Mouse (Mus musculus): ENCODE data around the gene Polr2c. TPM values are rescaled to one million over a fixed set of nuclear protein-coding genes. Genes with fewer than 3 reads are reported as not detected.
A peak's percentile ranks its signal among the peaks of the same experiment; 100 is the strongest.
"Not testable (repeated sequence)": the region's sequence is repeated elsewhere in the genome, so short reads cannot be mapped to it uniquely, and the experiment has no call there.

Polr2c gene
- 10 to 100 TPM; 62.4 to 71.5 TPM for total RNA-seq (2021)

DNA sequence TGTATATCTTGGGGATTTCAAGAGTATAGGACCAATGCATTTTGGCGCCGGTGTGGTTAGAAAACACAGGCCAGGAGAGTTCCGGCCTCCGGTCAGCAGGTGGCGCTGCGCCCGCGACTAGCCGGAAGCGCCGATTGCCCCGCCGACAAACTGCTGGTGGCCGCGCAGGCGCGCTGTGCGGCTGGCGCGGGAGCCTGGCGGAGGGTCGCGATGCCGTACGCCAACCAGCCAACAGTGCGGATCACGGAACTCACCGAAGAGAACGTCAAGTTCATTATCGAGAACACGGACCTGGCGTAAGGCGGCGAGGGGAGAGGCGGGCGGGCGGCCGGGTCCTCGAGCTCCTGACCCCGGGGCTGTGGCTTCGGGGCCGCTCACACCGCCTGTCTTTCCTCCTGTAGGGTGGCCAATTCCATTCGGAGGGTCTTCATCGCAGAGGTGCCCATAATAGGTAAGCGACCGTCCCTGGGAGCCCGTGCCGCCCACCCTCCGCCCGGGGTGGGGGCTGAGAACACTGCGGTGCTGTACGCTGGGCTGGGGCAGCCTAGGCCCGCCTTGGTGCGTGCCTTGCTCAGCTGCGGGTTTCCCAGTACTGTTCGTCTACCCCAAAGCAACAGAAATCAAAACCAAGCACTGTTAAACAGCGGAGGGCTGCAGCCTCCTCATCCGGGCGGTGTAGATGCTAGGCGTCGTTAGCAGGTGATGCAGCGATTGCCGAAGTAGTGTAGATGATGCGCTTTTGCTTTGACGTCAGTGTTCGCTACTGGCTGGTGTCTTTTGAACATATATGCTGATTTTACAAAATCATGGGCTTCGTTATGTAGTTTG lies at the start of gene Polr2c:
Gene Polr2c, plus strand, starts transcription at position 105 of the 828 bp plus-strand sequence.
- peak; percentile 91 to 92 for DNase-seq

DNA sequence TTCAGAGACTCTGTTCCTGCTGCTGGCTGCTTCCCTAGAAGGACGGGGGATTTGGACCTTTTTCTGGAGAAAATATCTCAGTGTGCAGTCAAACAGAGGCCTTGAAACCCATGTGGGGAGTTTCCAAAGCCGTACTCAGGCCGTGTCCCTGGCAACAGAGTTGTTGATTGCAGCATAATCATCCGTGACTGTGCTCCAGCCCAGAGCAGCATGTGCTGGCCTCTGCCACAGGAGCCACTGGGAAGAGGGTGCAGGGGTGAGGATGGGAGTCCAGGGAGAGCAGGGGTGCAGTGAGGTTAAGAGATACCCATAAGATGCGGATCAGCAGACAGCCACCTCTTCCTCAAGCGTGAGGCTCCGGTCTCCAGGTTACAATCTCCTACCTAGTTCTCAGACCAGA lies 49.7 kb upstream of the Polr2c start:
- no peak for DNase-seq

DNA sequence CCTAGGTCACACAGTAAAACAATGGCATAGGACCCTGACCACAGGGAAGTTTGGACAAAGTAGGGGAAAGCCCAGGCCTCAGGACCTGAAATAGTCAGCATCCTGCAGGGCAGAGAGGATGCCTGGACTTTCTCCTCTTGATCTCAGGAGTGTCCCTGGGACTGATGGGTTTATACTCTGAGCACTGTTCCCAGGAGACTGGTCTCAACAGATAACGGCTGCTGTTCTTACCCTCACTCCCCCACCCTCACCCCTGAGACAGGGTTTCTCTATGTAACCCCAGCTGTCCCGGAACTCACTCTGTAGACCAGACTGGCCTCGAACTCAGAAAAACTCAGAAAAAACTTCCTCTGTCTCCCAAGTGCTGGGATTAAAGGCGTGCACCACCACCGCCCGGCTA lies 48.9 kb upstream of the Polr2c start:
- DNase-seq: no peak

DNA sequence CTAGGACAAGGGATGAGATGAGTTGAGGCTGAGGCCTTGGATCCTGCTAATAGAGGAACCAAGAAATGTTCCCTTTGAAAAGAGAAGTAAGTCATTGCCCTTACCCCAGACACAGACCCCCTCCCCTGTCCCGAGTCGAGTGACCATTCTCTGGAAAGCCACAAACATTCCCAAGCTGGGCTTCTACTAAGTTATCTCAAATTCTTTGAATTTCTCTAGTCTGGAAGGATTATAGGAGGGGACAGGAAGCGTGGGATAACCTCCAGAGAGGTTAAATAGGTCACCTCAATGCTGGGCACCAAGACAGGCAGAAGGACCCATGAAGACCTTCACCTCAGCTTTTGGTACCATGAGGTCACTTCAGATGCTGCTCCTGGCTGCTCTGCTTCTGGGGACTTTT lies 47.1 kb upstream of the Polr2c start, which contains the start of gene Ccl17:
Gene Ccl17, plus strand, starts transcription at position 301 of the 400 bp plus-strand sequence.
- no peak for DNase-seq

DNA sequence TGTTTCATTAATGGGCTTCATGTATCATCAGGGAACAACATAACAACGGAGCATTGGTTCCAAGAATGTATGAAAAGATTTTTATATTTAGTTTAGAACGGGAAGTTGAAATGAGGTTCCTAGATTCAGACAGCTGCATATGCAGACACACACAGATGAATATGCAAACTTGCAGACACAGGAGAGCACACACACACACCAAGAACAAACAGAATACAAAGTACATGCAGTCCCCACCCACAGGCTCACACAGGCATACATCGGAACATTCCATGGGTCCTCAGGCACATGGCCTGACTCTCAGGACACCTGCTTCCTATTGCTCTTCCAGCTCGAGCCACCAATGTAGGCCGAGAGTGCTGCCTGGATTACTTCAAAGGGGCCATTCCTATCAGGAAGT lies 46.4 kb upstream of the Polr2c start:
- DNase-seq: no peak

DNA sequence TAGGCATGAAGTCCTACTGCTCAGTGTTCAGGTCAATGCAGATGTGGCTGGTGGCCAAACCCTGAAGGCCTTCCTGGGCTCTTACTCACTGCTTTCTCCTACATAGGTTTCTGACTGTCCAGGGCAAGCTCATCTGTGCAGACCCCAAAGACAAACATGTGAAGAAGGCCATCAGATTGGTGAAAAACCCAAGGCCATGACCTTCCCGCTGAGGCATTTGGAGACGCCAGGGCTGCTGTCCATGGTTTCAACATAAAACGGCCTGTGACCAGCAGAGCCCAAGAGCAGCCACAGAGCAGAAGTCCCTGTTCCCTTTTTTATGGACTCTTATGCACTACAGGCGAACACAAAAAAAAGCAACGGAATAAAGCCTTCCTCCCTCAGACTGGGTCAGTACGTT lies 45.6 kb upstream of the Polr2c start:
- DNase-seq: no peak

DNA sequence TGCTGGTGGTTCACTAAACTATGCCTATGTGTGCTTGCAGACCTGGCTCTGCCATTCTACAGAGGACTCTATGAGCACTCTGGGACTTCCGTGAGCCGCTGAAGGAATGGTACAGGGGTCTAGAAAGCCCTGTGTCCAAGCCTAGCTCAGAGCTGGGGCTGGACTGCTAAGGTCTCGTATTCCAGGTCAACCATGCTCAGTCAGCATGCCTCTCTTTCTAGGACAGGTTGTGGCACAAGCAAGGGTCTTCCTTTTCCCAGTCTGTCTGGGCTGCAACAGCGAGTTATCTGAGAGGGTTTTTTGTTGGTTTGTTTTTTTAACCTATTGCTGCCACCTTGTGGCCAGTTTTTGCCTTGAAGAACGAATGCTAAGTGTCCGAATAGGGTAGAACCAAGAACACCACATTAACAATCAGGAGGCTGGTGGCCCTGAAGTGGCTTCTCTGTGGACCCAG lies 44.6 kb upstream of the Polr2c start:
- peak; percentile 80 to 86 for DNase-seq

DNA sequence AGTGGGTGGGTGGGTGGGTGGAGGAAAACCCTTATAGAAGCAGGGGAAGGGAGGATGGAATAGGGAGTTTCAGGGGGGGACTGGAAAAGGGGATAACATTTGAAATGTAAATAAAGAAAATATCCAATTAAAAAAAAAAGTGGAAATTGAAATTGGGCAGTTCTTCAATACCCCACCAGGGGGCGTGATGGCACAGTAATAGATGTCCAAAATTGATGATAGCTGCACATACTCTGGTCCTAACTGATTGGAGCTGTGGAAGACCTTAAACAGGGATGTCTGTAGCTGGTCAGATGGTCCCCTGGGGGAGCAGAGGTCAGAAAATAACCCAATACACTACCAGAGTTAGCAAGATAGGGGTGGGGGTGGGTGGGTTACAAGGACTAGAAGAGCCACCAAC lies 42.7 kb upstream of the Polr2c start:
- no peak for DNase-seq

DNA sequence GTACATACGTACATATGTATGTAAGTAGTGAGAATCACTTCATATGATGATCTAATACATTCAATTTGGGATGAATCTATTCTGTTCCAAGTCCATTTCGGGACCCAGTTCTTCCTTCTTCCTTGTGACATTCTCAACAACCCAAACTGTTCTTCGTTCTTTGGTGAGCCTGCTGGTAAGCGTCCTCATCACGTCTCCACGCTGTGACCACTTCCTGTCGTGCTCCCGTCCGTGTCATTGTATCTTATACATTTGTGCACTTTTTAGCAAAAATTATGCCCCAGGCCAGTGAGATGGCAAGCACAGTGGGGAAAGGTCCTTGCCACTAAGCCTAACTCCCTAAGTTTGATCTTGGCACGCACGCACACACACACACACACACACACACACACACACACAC lies 39.3 kb upstream of the Polr2c start:
- no peak for DNase-seq

DNA sequence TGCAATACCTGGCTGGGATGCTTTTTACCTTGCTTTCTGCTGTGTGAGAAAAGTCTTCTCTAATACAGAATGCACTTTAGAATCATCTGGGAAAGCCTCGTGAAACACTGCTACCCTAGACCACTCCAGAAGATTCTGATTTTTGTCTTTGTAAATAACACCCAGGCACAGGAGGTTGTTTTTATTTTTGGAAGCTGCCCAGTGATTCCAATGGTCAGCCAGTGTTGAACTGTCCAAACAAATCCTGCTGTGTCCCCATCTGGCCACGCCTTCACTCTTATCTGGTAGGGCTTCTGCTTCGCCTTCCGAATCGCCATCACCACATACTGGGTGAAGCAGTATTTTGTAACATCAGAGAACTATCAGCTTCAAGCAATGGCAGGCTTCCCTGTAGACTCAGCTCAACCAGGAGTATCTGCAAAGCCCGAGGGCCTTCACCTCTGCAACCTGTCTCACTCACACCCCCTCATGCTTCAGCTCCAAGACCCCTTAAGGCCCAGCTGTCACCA lies 37.5 kb upstream of the Polr2c start:
- no peak for DNase-seq

DNA sequence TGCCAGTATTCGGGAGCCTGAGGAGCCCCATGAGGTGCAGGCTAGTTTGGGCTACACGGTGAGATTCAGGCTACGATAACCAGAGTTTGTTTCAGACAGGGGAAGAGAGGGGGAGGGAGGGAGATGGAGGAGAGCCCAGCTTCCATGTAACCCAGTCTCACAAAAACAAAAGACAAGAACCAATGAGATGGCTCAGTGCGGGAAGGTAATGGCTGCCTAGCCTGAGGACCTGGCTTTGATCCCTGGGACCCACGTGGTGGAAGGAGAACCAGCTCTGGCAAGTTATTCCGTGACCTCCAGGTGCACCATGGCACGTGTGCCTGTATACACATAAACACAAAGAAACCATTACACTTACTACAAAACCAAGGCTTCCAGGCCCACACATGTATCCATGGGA lies 36.7 kb upstream of the Polr2c start:
- no peak for DNase-seq

DNA sequence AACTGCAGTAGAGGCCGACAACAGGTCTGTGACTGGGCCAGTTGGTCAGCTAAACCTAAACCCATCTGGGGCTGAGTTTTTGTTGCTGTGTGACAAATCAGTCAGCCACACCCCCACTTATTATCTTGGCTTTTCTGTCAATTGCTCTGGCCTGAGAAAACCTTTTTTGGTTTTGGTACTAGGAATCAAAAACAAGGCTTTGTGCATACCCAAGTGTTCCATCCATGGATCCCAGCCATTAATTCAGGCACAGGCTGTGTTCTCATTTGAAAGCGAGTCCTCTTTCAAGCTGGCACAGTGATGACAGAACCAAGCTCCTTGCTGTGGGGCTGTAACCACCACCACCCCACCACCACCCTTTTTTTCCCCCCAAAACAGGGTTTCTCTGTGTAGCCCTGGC lies 35.9 kb upstream of the Polr2c start:
- DNase-seq: no peak

DNA sequence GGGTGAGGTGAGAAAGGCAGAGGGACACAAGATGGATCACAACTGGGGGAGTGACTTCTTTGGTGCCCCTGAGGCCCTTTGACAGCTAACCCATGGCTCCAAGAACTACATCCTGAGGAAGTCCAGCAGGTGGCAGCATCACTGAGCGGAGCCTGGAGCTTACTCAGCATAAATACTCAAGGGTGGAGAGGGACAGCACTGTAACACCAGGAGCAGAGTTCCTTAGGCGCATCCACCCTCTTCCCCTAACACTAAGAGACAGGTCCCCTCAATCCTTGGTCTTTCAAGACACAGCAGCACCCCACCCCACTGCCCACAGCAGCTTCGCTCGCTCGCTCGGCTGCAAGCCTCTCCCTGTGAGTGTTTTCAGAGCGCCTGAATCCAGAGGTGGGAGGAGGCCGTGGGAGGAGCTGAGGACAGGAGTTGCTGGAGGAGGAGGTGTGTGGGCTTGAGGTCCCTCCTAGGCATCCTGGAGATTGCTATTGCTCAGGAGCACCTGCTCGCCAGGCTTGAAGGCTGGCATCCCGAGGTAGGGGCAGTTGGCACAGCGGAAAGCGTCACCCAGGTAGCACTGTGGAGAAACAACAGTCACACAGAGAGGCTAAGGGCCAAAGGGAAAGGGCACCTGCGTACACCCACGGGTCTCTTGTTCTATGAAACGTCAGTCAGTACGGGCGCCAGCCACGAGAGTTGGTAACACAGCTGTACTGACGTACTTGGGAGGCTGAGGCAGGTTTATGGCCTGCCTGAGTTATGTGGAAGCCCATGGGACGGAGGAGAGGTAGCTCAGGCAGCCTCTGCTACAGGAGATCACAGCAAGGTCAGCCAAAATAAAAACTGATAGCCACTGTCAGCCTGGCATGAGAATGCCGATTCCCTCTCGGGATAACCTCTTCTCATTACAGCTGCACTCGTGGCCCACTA lies 34.4 kb upstream of the Polr2c start:
- DNase-seq: peak in 1 of 2 experiments; percentile 46

DNA sequence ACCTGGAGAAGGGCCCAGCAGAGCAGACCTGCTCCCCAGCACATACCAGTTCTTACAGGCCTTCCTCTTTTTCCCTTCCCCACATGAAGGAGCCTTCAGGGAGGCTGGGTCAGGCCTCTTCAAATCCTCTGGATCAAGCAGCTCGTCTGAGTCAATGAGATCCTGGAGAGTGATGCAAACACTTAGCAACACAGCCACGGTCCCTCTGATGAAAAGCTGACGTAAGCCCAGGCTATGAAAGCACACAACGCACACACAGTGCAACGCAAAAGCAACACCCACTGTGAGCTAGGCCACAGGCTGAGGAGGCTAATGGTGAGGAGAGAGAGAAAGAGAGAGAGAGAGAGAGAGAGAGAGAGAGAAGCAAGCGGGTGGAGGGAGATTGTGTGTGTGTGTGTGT lies 32.1 kb upstream of the Polr2c start:
- DNase-seq: no peak

DNA sequence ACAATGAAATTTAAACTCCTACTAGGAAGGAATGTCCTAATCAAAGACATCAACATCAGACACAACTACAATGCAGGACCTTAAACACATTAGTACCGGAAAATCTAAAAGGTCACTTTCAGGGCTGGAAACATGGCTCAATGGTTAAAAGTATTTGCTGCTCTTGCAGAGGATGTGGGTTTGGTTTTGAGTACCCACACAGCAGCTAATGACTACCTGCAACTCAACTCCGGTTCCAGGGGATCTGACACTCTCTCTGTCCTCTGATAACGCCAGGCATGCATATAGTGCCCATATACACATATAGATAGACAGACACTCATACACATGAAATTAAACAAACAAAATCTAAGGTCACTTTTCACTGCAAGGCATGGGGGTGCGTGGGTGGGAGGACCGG lies 31.0 kb upstream of the Polr2c start:
- DNase-seq: no peak

DNA sequence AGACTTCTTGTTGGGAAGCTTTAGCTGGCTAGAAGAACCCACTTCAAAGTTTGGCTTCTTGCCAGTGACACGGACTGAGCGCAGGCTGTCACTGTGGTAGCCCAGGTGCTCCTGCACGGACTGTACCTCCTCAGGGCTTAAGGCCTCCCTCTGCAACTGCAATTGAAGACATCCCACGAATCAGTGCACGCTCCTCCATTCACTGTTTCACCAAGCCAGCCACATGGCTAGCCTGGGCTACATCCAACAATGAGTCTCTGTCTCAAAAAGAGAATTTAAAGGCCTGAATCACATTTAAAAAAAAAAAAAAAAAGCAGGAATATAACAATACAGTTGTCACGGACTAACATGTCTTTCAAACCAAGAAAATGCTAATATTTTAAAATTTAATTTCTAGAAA lies 29.0 kb upstream of the Polr2c start:
- no peak for DNase-seq

DNA sequence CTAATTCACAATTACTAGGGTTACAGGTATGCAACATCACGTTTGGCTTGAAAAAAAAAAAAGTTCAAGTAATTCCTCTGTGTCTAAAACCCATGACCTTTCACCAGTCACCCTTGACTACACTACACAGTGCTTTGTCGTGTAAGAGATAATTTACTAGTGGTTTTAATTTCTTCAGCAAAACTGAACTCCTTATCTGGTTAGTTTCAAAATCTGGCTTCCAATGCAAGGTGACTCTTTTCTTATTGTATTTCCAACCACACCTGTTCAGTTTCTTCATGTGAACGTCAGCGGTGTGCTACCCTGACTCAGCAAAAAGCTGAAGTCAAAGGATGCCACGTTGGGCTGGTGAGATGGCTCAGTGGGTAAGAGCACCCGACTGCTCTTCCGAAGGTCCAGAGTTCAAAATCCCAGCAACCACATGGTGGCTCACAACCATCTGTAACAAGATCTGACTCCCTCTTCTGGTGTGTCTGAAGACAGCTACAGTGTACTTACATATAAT lies 23.3 kb upstream of the Polr2c start:
- DNase-seq: not testable (repeated sequence)

DNA sequence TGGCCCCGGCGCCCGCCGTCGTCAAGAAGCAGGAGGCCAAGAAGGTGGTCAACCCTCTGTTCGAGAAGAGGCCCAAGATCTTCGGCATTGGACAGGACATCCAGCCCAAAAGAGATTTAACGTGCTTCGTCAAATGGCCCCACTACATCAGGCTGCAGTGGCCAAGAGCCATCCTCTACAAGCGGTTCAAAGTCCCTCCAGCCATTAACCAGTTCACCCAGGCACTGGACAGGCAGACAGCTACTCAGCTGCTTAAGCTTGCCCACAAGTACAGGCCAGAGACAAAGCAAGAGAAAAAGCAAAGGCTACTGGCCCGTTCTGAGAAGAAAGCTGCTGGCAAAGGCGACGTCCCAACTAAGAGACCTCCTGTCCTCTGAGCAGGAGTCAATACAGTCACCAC lies 21.5 kb upstream of the Polr2c start:
- DNase-seq: not testable (repeated sequence)

DNA sequence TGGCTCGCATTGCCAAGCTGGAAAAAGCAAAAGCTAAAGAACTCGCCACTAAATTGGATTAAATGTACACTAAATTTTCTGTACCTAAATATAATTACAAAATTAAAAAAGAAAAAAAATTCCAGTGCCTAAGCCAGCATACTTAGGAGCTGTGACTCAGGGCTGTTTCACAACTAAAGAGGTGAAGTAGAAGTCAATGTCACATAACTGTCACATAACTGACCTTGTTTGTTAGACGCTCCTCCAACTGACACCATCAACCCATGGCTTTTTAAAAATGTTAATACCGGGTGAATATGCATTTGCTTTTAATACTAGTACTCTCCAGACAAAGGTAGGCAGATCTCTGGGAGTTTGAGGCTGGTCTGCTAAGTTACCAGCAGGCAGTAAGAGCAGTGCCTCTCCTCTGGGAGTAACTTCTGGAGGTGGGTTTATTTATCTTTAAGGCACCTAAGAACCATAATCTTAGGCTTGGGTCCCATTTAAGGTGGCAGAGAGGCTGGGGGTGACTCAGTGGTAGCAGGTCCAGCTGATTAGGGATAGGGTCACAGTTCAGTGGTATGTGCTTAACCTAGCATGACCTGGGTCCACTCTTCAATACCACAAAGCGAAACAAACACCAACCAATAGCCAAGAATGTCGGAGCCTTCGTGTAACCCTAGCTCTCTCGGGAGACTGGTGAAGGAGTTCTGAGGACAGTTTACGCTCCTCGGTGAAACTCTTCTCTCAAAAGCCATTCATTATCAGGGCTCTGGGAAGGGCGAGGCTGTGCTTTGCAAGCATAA lies 20.6 kb upstream of the Polr2c start:
- DNase-seq: no peak

DNA sequence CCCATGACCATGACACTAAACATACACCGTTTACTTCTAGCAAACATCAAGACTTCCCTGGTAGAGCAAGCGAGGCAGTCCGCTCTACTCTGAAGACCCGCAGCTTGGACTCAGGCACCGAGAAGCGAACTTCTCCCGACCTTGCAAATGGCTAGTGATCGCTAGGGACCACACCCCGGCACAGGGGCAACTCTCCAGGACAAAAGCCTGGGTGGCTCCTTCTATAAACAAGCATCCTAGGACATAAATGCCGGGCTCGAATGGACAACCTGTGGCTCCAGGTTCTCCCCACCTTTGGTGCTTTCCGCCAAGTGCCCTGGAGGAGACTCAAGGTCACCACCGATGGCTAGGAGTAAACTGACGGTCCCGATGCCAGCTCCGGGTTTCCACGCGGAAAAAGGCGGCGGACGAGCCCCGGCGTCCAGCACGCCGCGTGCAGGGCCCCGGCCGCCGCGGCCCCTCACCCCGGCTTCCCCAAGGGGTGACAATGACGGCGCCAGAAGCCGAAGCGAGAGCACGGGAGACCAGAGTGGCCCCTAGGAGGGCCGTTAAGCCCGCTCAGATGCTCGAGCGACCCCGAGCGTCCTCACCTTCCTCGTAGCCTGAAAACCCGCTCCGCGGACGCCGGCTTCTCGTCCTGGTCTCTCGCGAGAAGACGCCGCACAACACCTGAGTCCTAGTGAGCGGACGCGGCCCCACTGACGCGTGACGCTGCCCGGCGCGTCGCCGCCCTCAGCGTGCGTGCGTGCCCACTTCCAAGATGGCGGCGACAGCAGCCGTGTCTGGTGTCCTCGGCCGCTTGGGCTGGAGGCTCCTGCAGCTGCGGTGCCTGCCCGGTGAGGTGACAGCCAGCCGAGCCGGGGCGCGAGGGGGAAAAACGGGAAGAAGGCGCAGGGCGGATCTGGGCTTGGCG lies 19.3 kb upstream of the Polr2c start, which contains the start of the genes Coq9 and Ciapin1:
Gene Coq9, plus strand, starts transcription at position 660 of the 913 bp plus-strand sequence.
Gene Ciapin1, minus strand, starts transcription at position 697 of the 913 bp plus-strand sequence.
- DNase-seq: peak; percentile 90 to 94

DNA sequence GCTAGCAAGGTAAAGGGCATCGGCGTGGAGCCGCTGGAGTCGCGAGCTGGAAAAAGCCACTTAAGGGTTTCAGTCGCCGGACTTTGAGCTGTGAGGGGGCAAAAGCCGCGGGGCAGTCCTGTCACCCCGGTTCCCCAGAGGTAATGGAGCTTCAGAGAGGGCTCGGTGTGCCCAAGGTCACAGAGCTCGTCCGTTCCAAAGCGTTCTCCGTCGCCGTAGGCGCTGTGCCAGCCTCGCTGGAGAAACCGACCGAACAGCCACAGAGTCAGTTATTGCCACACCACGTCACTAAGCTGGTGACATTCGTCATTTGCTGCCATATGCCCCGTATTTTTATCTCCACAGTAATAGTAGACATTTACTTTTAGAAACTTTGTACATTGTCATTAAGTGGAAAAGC lies 18.6 kb upstream of the Polr2c start:
- DNase-seq: peak in 1 of 2 experiments; percentile 77
